Mouse (Mus musculus) CH12.LX (cell line): ENCODE results near the gene Foxs1. TPM values are rescaled to one million over a fixed set of nuclear protein-coding genes. Genes with fewer than 3 reads are reported as not detected.

Experiments
- DNase-seq: peaks from one replicate; pipeline ENCODE4 v3.0.0-alpha.2; 2013; ENCODE audit errors: extremely low read depth
- H3K27ac ChIP-seq: 2 replicates; pipeline ENCODE4 v1.5.1; 2012; ENCODE audit warnings: low read depth, mild to moderate bottlenecking, control low read depth, moderate library complexity; ENCODE audit not compliant: insufficient read depth
- H3K27me3 ChIP-seq: replicated peaks from 2 replicates; pipeline ENCODE3; 2012; ENCODE audit warnings: inconsistent platforms
- H3K36me3 ChIP-seq, 2 experiments: replicated peaks in 1 of 2; 2 replicates each; pipeline versions ENCODE3 to v1.6.1; 2012; ENCODE audit warnings: inconsistent platforms in 1 of 2, low read length in 1 of 2, mild to moderate bottlenecking in 1 of 2, mixed read lengths in 1 of 2, moderate library complexity in 1 of 2; ENCODE audit not compliant: control insufficient read depth in 1 of 2, insufficient read depth in 1 of 2
- H3K4me1 ChIP-seq, 2 experiments: 2 replicates each; pipeline ENCODE4 v1.6.1; 2012; ENCODE audit warnings: inconsistent platforms in 1 of 2, moderate library complexity in 1 of 2; ENCODE audit not compliant: insufficient read depth in 2 of 2, control insufficient read depth in 1 of 2
- H3K4me2 ChIP-seq: 2 replicates; pipeline ENCODE4 v1.6.1; 2012; ENCODE audit warnings: low read depth, mild to moderate bottlenecking, control low read depth; ENCODE audit not compliant: poor library complexity, insufficient read depth, severe bottlenecking
- H3K4me3 ChIP-seq, 3 experiments: fragments of 150-350 bp in 1 of 3; sonication (generic) in 1 of 3; replicated peaks in 1 of 3; 2 replicates each; pipeline versions ENCODE3 to v1.5.1; 2011 to 2012; ENCODE audit warnings: low read depth in 2 of 3, low read length in 2 of 3, mild to moderate bottlenecking in 2 of 3, moderate library complexity in 2 of 3, control low read depth in 1 of 3, improper control_type of control experiment in 1 of 3, inconsistent platforms in 1 of 3, mixed read lengths in 1 of 3; ENCODE audit not compliant: poor library complexity in 1 of 3
- H3K79me2 ChIP-seq: replicated peaks from 2 replicates; pipeline ENCODE4 v1.6.1; 2012; ENCODE audit warnings: mild to moderate bottlenecking, moderate library complexity; ENCODE audit not compliant: control insufficient read depth, poor library complexity, insufficient read depth, severe bottlenecking; ENCODE audit errors: extremely low read depth
- H3K9ac ChIP-seq: 2 replicates; pipeline ENCODE4 v1.6.1; 2012; ENCODE audit warnings: low read depth, mild to moderate bottlenecking, control low read depth, moderate library complexity; ENCODE audit not compliant: insufficient read depth
- H3K9me3 ChIP-seq: replicated peaks from 2 replicates; pipeline ENCODE3; 2012; ENCODE audit warnings: low read length, inconsistent platforms, mixed read lengths
- CHD2 ChIP-seq: IDR thresholded peaks from 2 replicates; pipeline ENCODE4 v1.6.1; 2011; ENCODE audit warnings: low read length, improper control_type of control experiment
- CTCF ChIP-seq, 2 experiments: IDR thresholded peaks in 1 of 2; conservative IDR thresholded peaks in 1 of 2; 2 replicates each; pipeline ENCODE4 v1.5.1; 2011 to 2012; ENCODE audit warnings: low read depth in 2 of 2, low read length in 2 of 2, improper control_type of control experiment in 1 of 2, inconsistent platforms in 1 of 2, mild to moderate bottlenecking in 1 of 2, moderate library complexity in 1 of 2
- E2F4 ChIP-seq: IDR thresholded peaks from 2 replicates; pipeline ENCODE4 v1.6.1; 2011; ENCODE audit warnings: low read depth, low read length, improper control_type of control experiment; ENCODE audit not compliant: insufficient replicate concordance
- ELF1 ChIP-seq: IDR thresholded peaks from 2 replicates; pipeline ENCODE4 v1.6.1; 2014; ENCODE audit warnings: low read depth, mild to moderate bottlenecking, inconsistent platforms, low read length, improper control_type of control experiment
- HCFC1 ChIP-seq: IDR thresholded peaks from 2 replicates; pipeline ENCODE4 v1.6.1; 2012; ENCODE audit warnings: low read depth, mild to moderate bottlenecking, inconsistent platforms, low read length, improper control_type of control experiment
- IRF4 ChIP-seq: IDR thresholded peaks from 2 replicates; pipeline ENCODE4 v1.6.1; 2014; ENCODE audit warnings: low read depth, mild to moderate bottlenecking, inconsistent platforms, low read length, improper control_type of control experiment
- JUN ChIP-seq: IDR thresholded peaks from 2 replicates; pipeline ENCODE4 v1.6.1; 2011; ENCODE audit warnings: low read depth, mild to moderate bottlenecking, low read length, improper control_type of control experiment, moderate library complexity; ENCODE audit not compliant: insufficient read depth
- JUND ChIP-seq: conservative IDR thresholded peaks from 2 replicates; pipeline ENCODE4 v1.6.1; 2011; ENCODE audit warnings: low read depth, low read length, improper control_type of control experiment
- MAFK ChIP-seq: IDR thresholded peaks from 2 replicates; pipeline ENCODE4 v1.6.1; 2011; ENCODE audit warnings: low read length, improper control_type of control experiment; ENCODE audit not compliant: insufficient replicate concordance
- MAZ ChIP-seq: IDR thresholded peaks from 2 replicates; pipeline ENCODE4 v1.6.1; 2012; ENCODE audit warnings: low read depth, mild to moderate bottlenecking, inconsistent platforms, low read length, improper control_type of control experiment, moderate library complexity
- MEF2A ChIP-seq: IDR thresholded peaks from 2 replicates; pipeline ENCODE4 v1.6.1; 2014; ENCODE audit warnings: low read depth, mild to moderate bottlenecking, inconsistent platforms, low read length, improper control_type of control experiment, borderline replicate concordance
- MXI1 ChIP-seq: IDR thresholded peaks from 2 replicates; pipeline ENCODE4 v1.6.1; 2011; ENCODE audit warnings: mild to moderate bottlenecking, low read depth, low read length, improper control_type of control experiment
- PAX5 ChIP-seq: IDR thresholded peaks from 2 replicates; pipeline ENCODE4 v1.6.1; 2012; ENCODE audit warnings: low read length, inconsistent platforms, mixed read lengths
- SIN3A ChIP-seq: IDR thresholded peaks from 2 replicates; pipeline ENCODE4 v1.6.1; 2012; ENCODE audit warnings: low read length, improper control_type of control experiment, inconsistent platforms
- SMC3 ChIP-seq: IDR thresholded peaks from 2 replicates; pipeline ENCODE4 v1.6.1; 2011; ENCODE audit warnings: low read depth, low read length, improper control_type of control experiment
- TBP ChIP-seq: conservative IDR thresholded peaks from 2 replicates; pipeline ENCODE4 v1.6.1; 2011; ENCODE audit warnings: low read depth, low read length, improper control_type of control experiment
- ZKSCAN1 ChIP-seq: IDR thresholded peaks from 2 replicates; pipeline ENCODE4 v1.6.1; 2012; ENCODE audit warnings: low read depth, inconsistent platforms, low read length, improper control_type of control experiment, borderline replicate concordance
- ZMIZ1 ChIP-seq: IDR thresholded peaks from 2 replicates; pipeline ENCODE4 v1.6.1; 2012; ENCODE audit warnings: low read depth, mild to moderate bottlenecking, inconsistent platforms, low read length, improper control_type of control experiment
- dilution Hi-C: fragments of 300-500 bp; cut with MboI; formaldehyde crosslinking; loops from 2 replicates; pipeline ENCODE4 v1.14.3; 2020; ENCODE audit warnings: low sequenced_read_pairs; ENCODE audit not compliant: extremely low pct_unique_long_range_greater_than_20kb, extremely low pct_ligation_motif_present
- in situ Hi-C: fragments of 300-500 bp; cut with MboI; formaldehyde crosslinking; loops from 3 replicates; pipeline ENCODE4 v1.14.3; 2019; ENCODE audit warnings: low sequenced_read_pairs, low pct_ligation_motif_present, low pct_unique_long_range_greater_than_20kb, mixed read lengths
- polyA plus RNA-seq: library from polyadenylated mRNA; unstranded; fragments of >175 nt; gene quantifications from 2 replicates; pipeline ENCODE4 v1.2.1, GENCODE M21; 2012; ENCODE audit warnings: low read depth; ENCODE audit not compliant: insufficient read length
- total RNA-seq, 2 experiments: library from RNA; depleted of rRNA; stranded (reverse); fragments of 300-350 nt in 1 of 2; fragments of >200 nt in 1 of 2; gene quantifications; 2 replicates each; pipeline ENCODE4 v1.2.3; 2012 to 2014

Foxs1 gene
- total and polyA plus RNA-seq, 3 experiments = 6.1 to 9.5 (median 9.1) TPM

- no peak overlapping the region for H3K4me2 ChIP-seq
- H3K4me3 ChIP-seq = no peak overlapping the region
These were observed 19.5 kb downstream of the Foxs1 start for GRCm38 (mm10) chr2:152913471-152913870.

GRCm38 (mm10) chr2:152911432-152911831, 21.6 kb downstream of the Foxs1 start:
- peaks cover 7% of the 10 kb centered on the region for H3K9me3 ChIP-seq
- no peak for DNase-seq
- peaks cover 43% of the 10 kb centered on the region for H3K27me3 ChIP-seq
- H3K4me3 ChIP-seq = no peak overlapping the region
- in situ Hi-C loops = loop anchor here (25.0 kb wide), 1 partner anchor 676 kb away; no protein-coding TSS in a partner anchor
- no peak overlapping the region for H3K9ac ChIP-seq
- H3K4me1 ChIP-seq = peaks cover 15 to 53% of the 10 kb centered on the region in 2 experiments
- H3K4me2 ChIP-seq = no peak overlapping the region
- dilution Hi-C loops = no loop called here
- TF ChIP-seq ZKSCAN1 = no peak
- TF ChIP-seq MEF2A = no peak
- TF ChIP-seq TBP = no peak
- TF ChIP-seq CTCF (conservative IDR thresholded peaks at IDR 0.05 in 1 of 2, IDR thresholded peaks at IDR 0.05 in 1 of 2; ENCODE audit: low read depth in 2 of 2, low read length in 2 of 2) = no peak
- no peak for TF ChIP-seq MXI1
- no peak for TF ChIP-seq IRF4
- TF ChIP-seq SMC3 = no peak
- TF ChIP-seq MAZ = no peak
- TF ChIP-seq MAFK = no peak
- TF ChIP-seq CHD2 = no peak
- no peak overlapping the region for H3K27ac ChIP-seq
- no peaks in the 10 kb centered on the region for H3K36me3 ChIP-seq
- H3K79me2 ChIP-seq = no peaks in the 10 kb centered on the region

More at GRCm38 (mm10) chr2:152913471-152913870, 19.5 kb downstream of the Foxs1 start:
- H3K9me3 ChIP-seq = peaks cover 2% of the 10 kb centered on the region
- no peak overlapping the region for H3K9ac ChIP-seq
- dilution Hi-C loops (no loop called here), in situ Hi-C loops (loop anchor here (25.0 kb wide), 1 partner anchor 674 kb away; no protein-coding TSS in a partner anchor)
- peaks cover 49% of the 10 kb centered on the region for H3K27me3 ChIP-seq
- no peaks in the 10 kb centered on the region for H3K36me3 ChIP-seq
- DNase-seq = no peak
- TF ChIP-seq HCFC1 (no peak), IRF4 (no peak), ZKSCAN1 (no peak), PAX5 (no peak), E2F4 (no peak), TBP (no peak), JUN (no peak), JUND (no peak), ELF1 (no peak), ZMIZ1 (no peak), SIN3A (no peak)
- H3K4me1 ChIP-seq = peaks cover 27 to 53% of the 10 kb centered on the region in 2 experiments
- H3K79me2 ChIP-seq = no peaks in the 10 kb centered on the region
- H3K27ac ChIP-seq = no peak overlapping the region
